Mouse (Mus musculus): ENCODE measurements around the gene Hist1h1t.

DNA sequence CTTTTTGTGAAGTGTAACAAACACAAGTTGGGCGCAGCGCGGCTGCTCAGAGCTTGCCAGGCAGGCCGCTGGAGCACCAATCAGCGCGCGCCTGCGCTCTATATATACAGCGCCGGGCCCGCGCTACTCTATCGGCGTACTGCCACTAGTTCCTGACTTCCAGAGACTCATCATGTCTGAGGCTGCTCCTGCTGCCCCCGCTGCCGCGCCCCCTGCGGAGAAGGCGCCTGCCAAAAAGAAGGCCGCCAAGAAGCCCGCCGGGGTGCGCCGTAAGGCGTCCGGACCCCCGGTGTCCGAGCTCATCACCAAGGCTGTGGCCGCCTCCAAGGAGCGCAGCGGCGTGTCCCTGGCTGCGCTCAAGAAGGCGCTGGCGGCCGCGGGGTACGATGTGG is 43.1 kb downstream of the Hist1h1t start, which contains the start of gene Hist1h1c:
- TF ChIP-seq CTCF (IDR thresholded peaks at IDR 0.05; ENCODE audit: borderline replicate concordance, control insufficient read depth, extremely low read depth, insufficient read depth, low read length, poor library complexity) (peak; percentile 61; the same call in 1 of the 2 replicates), POLR2A (IDR thresholded peaks at IDR 0.05; ENCODE audit: control insufficient read depth, extremely low read depth, insufficient read depth, low read length, poor library complexity) (peak; percentile 99)

Measured in thymus, adult 2 months (tissue).